Mouse (Mus musculus) lung, postnatal 0 days (tissue): ENCODE data around the gene D3Ertd751e.

Experiments
- CTCF ChIP-seq: IDR thresholded peaks from 2 replicates; pipeline ENCODE4 v1.5.1; 2016; ENCODE audit warnings: antibody characterized with exemption, mild to moderate bottlenecking
- EP300 ChIP-seq: IDR thresholded peaks from 2 replicates; pipeline ENCODE4 v1.6.1; 2016; ENCODE audit warnings: antibody characterized with exemption, mild to moderate bottlenecking, control low read depth

DNA sequence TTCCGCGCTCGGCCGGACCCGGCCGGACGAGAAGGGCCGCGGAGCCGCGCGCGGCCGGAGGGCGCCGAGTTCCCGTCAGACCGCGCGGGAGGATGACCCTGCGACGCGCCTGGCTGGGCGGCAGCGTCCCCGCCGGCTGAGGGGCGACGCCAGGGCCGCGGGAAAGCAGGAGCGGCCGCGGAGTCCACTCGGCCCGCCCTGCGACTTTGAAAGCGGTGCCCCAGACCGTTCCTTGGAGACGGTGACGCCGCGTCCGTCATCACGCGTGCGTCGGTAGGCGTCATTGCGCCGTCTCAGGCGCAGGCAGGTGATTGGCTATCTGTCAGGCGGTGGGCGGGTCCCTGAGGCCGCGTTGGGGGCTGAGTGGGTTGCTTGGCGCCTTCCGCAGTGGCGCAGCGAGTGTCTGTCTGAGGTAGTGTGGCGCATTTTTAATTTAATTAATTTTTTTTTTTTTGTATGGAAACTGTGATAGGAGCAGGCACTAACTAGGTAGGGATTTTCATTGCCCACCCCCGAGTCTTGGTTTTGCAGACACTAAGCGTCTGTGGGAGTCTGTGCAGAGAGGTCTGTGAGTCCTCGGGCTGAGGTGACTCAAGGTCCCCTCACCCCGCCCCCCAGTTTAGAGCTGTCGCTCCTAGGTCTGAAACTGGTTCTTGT is at the start of gene D3Ertd751e, which contains the start of gene Sclt1:
- TF ChIP-seq EP300 (no peak), CTCF (peak; percentile 11; the same call in 1 of the 2 replicates)
